Mouse (Mus musculus) liver, embryonic 14 days (tissue): ENCODE data around the gene Abcc12. TPM values are rescaled to one million over a fixed set of nuclear protein-coding genes. Genes with fewer than 3 reads are reported as not detected.

Experiments used
- polyA plus RNA-seq: library from polyadenylated mRNA; depleted of rRNA; stranded (reverse); fragments of >200 nt; gene quantifications from 2 replicates; pipeline ENCODE4 v1.2.3, GENCODE M21; 2012; rRNA removed

Abcc12 gene
- polyA plus RNA-seq = 0.01 TPM in 1 of 2 replicates, not detected in the other

DNA sequence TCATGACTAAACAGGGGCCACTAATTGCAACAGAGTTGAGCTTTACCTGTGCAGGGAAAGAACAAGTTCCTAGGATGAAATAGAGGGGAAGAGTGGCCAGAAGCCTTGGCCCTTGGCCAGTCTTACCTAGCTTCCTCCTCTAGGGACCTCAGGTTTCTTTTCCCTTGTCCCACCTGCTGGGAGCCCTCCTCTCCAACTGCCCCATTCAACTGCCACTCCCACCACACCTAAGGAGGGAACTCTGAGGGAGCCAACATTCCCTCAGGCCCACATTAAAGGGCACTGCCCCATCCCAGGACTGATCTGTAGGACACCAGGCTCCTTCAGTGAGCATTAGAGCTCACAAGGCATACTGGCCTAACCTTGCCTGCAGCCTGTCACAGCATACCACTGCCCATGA, at the start of gene Abcc12:
Gene Abcc12, minus strand, starts transcription at position 229 of the 400 bp plus-strand sequence.

DNA sequence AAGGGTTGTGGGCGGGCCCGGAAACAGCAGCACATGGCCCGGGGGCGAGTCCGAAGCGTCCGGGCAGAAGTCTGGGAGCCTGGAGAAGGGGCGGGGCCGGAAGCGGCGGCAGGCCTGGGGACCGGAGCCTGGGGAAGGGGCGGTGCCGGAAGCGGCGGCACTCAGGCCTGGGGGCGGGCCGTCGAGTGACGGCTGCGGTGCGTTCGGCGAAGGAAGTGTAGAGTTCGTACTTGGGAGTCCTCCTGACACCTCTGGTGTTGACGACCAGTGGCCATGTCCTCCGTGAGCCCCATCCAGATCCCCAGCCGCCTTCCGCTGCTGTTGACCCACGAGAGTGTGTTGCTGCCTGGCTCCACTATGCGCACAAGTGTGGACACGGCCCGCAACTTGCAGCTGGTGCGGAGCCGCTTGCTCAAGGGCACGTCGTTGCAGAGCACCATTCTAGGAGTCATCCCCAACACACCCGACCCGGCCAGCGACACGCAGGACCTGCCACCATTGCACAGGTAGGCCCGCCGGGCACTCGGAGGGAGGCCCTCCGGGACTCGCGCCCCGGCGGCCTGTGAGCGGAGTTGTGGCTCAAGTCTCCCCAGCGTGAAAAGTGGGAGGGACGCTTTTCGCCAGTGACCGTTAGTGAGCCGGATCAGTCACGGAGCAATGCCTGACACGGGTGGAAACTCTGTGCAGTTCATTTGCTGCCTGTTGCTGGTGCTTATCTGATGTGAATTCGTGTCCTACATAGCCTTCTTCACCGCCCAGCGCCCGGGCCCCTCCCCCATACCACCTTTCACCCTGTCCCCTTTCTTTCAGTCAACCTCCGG, 43.6 kb upstream of the Abcc12 start, which contains the start of gene Lonp2:
Gene Lonp2, plus strand, starts transcription at position 133 of the 821 bp plus-strand sequence.

Other genes starting within 250 kb of the Abcc12 start
- gene Lonp2, start 43.4 kb upstream of the Abcc12 start, polyA plus RNA-seq = 17.4 and 18.7 TPM in 2 replicates
- gene Gm10638, start 165.0 kb upstream of the Abcc12 start, polyA plus RNA-seq = 0.24 and 0.32 TPM in 2 replicates
- 9.4 and 9.7 TPM in 2 replicates for gene Siah1a, start 165.2 kb upstream of the Abcc12 start, polyA plus RNA-seq